Mouse (Mus musculus): ENCODE measurements around the gene Dido1.

DNA sequence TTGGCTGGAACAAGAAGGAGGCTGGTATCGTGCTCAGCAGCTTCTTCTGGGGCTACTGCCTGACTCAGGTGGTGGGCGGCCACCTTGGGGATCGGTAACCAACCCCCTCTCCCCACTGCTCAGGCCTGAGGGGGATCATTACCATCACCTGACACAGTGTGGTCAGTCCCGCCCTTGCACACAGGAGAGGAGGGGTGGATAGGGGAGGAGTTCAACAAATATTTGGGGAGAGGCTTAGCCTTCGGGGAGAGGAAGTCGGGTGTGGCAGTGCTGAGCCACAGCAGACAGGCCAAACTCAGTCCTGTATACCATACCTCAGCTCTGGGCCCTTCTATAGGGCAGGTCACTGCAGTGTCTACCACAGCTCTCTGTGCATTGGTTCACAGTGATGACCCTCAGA, 22.2 kb upstream of the Dido1 start:
- TF ChIP-seq CTCF (IDR thresholded peaks at IDR 0.05; ENCODE audit: control insufficient read depth, insufficient read depth, insufficient replicate concordance, low read depth, low read length), result no peak
- TF ChIP-seq POLR2A (IDR thresholded peaks at IDR 0.05; ENCODE audit: control insufficient read depth, low read depth, low read length), result no peak
